Mouse (Mus musculus): ENCODE data around the gene Nmnat3. TPM values are rescaled to one million over a fixed set of nuclear protein-coding genes. Genes with fewer than 3 reads are reported as not detected.

Gene Nmnat3
- total and polyA plus RNA-seq, 3 experiments = 8.1 to 9.3 (median 9.2) TPM

- no peak overlapping the region for H3K4me3 ChIP-seq (replicated peaks in 1 of 3; ENCODE audit: low read depth in 2 of 3, low read length in 2 of 3, poor library complexity in 1 of 3)
- H3K9ac ChIP-seq (ENCODE audit: insufficient read depth, low read depth) = no peak overlapping the region
- no peak overlapping the region for H3K27ac ChIP-seq (ENCODE audit: insufficient read depth, low read depth)
- dilution Hi-C loops (cut with MboI; ENCODE audit: extremely low pct_ligation_motif_present, extremely low pct_unique_long_range_greater_than_20kb, low sequenced_read_pairs) = no loop called here
- no peaks in the 10 kb centered on the region for H3K79me2 ChIP-seq (replicated peaks; ENCODE audit: control insufficient read depth, extremely low read depth, insufficient read depth, poor library complexity, severe bottlenecking)
- H3K36me3 ChIP-seq (replicated peaks in 1 of 2; ENCODE audit: control insufficient read depth in 1 of 2, insufficient read depth in 1 of 2, low read length in 1 of 2) = peaks cover 5 to 85% of the 10 kb centered on the region in 2 experiments
- no peaks in the 10 kb centered on the region for H3K4me1 ChIP-seq (ENCODE audit: control insufficient read depth in 1 of 2, insufficient read depth in 2 of 2)
- in situ Hi-C loops (cut with MboI; ENCODE audit: low pct_ligation_motif_present, low pct_unique_long_range_greater_than_20kb, low sequenced_read_pairs) = no loop called here
- H3K27me3 ChIP-seq (replicated peaks) = no peaks in the 10 kb centered on the region
- TF ChIP-seq MEF2A (IDR thresholded peaks at IDR 0.05; ENCODE audit: borderline replicate concordance, low read depth, low read length) (no peak), BHLHE40 (IDR thresholded peaks at IDR 0.05; ENCODE audit: low read depth, low read length) (no peak), RAD21 (IDR thresholded peaks at IDR 0.05; ENCODE audit: low read depth, low read length) (no peak), UBTF (IDR thresholded peaks at IDR 0.05; ENCODE audit: low read depth, low read length) (no peak), MXI1 (IDR thresholded peaks at IDR 0.05; ENCODE audit: low read depth, low read length) (no peak), MAZ (IDR thresholded peaks at IDR 0.05; ENCODE audit: low read depth, low read length) (no peak), NRF1 (IDR thresholded peaks at IDR 0.05; ENCODE audit: low read depth, low read length) (no peak), GABPA (IDR thresholded peaks at IDR 0.05; ENCODE audit: insufficient replicate concordance, low read depth, low read length) (no peak), CHD1 (IDR thresholded peaks at IDR 0.05; ENCODE audit: low read depth, low read length) (no peak), JUND (conservative IDR thresholded peaks at IDR 0.05; ENCODE audit: low read depth, low read length) (no peak), MAX (IDR thresholded peaks at IDR 0.05; ENCODE audit: low read length) (no peak), ZNF384 (IDR thresholded peaks at IDR 0.05; ENCODE audit: low read depth, low read length) (no peak), CTCF (conservative IDR thresholded peaks at IDR 0.05 in 1 of 2, IDR thresholded peaks at IDR 0.05 in 1 of 2; ENCODE audit: low read depth in 2 of 2, low read length in 2 of 2) (no peak), PAX5 (IDR thresholded peaks at IDR 0.05; ENCODE audit: low read length) (no peak), IRF4 (IDR thresholded peaks at IDR 0.05; ENCODE audit: low read depth, low read length) (no peak), JUN (IDR thresholded peaks at IDR 0.05; ENCODE audit: insufficient read depth, low read depth, low read length) (no peak)
- peaks cover 11% of the 10 kb centered on the region for H3K9me3 ChIP-seq (replicated peaks; ENCODE audit: low read length)
- no peak for DNase-seq (ENCODE audit: extremely low read depth)
- H3K4me2 ChIP-seq (ENCODE audit: insufficient read depth, low read depth, poor library complexity, severe bottlenecking) = no peak overlapping the region
Measured at GRCm38 (mm10) chr9:98317897-98318296, 30.7 kb downstream of the Nmnat3 start.

GRCm38 (mm10) chr9:98318875-98319274 lies 31.6 kb downstream of the Nmnat3 start:
- peaks cover 5 to 86% of the 10 kb centered on the region in 2 experiments for H3K36me3 ChIP-seq (replicated peaks in 1 of 2; ENCODE audit: control insufficient read depth in 1 of 2, insufficient read depth in 1 of 2, low read length in 1 of 2)

More at GRCm38 (mm10) chr9:98318875-98319274, 31.6 kb downstream of the Nmnat3 start:
- no peak overlapping the region for H3K9ac ChIP-seq (ENCODE audit: insufficient read depth, low read depth)
- H3K4me2 ChIP-seq (ENCODE audit: insufficient read depth, low read depth, poor library complexity, severe bottlenecking) = no peak overlapping the region
- no peak overlapping the region for H3K27ac ChIP-seq (ENCODE audit: insufficient read depth, low read depth)
- H3K4me1 ChIP-seq (ENCODE audit: control insufficient read depth in 1 of 2, insufficient read depth in 2 of 2) = no peaks in the 10 kb centered on the region
- H3K4me3 ChIP-seq (replicated peaks in 1 of 3; ENCODE audit: low read depth in 2 of 3, low read length in 2 of 3, poor library complexity in 1 of 3) = no peak overlapping the region
- dilution Hi-C loops (cut with MboI; ENCODE audit: extremely low pct_ligation_motif_present, extremely low pct_unique_long_range_greater_than_20kb, low sequenced_read_pairs) (no loop called here), in situ Hi-C loops (cut with MboI; ENCODE audit: low pct_ligation_motif_present, low pct_unique_long_range_greater_than_20kb, low sequenced_read_pairs) (no loop called here)
- peaks cover 11% of the 10 kb centered on the region for H3K9me3 ChIP-seq (replicated peaks; ENCODE audit: low read length)
- H3K79me2 ChIP-seq (replicated peaks; ENCODE audit: control insufficient read depth, extremely low read depth, insufficient read depth, poor library complexity, severe bottlenecking) = no peaks in the 10 kb centered on the region
- no peak for TF ChIP-seq GABPA (IDR thresholded peaks at IDR 0.05; ENCODE audit: insufficient replicate concordance, low read depth, low read length)
- no peak for TF ChIP-seq KAT2A (IDR thresholded peaks at IDR 0.05; ENCODE audit: insufficient replicate concordance, low read length)
- TF ChIP-seq CTCF (conservative IDR thresholded peaks at IDR 0.05 in 1 of 2, IDR thresholded peaks at IDR 0.05 in 1 of 2; ENCODE audit: low read depth in 2 of 2, low read length in 2 of 2) = no peak
- H3K27me3 ChIP-seq (replicated peaks) = no peaks in the 10 kb centered on the region
- DNase-seq (ENCODE audit: extremely low read depth) = no peak

Measured in CH12.LX (cell line).